8 mouse cellular contexts compared by ENCODE assay signal in genomic region chr10:45045268-45045928, GRCm38 (mm10). TPM values are rescaled to one million over a fixed set of nuclear protein-coding genes. Genes with fewer than 3 reads are reported as not detected.
A peak's percentile ranks its signal among the peaks of the same experiment; 100 is the strongest.
DNase-seq lines count a peak whose midpoint lies in the region; ATAC-seq and TF ChIP-seq lines count a peak whose summit lies in the region.

No protein-coding gene starts in this region.

- TF ChIP-seq EP300 in heart, adult 2 months (IDR thresholded peaks at IDR 0.05; ENCODE audit: insufficient read depth, low read depth, low read length) = 0 out of 2 replicates have a peak, but pooled peaks have one; percentile 35

- DNase-seq in heart, adult 2 months = peak; percentile 61 to 78
- DNase-seq in heart, postnatal 25 days (ENCODE audit: low spot score) = no peak
- peak; percentile 30 for DNase-seq in gastrocnemius, postnatal 25 days
- peak; percentile 80 for DNase-seq in kidney, adult 2 months
- DNase-seq in limb, embryonic 14.5 days (ENCODE audit: low spot score) = peak; percentile 73
- peak; percentile 82 for DNase-seq in naive thymus-derived CD4-positive, alpha-beta T cell, adult 2 months (ENCODE audit: low read depth)
- DNase-seq in spleen, postnatal 36 days (ENCODE audit: low spot score in 2 of 2) = peak; percentile 54 to 65

- H3K9ac ChIP-seq in heart, adult 2 months (ENCODE audit: low read depth, low read length) = 0 out of 2 replicates have a peak overlapping the region, but pooled peaks have one; percentile 25
- H3K9ac ChIP-seq in limb, embryonic 14.5 days (ENCODE audit: low read depth, low read length, severe bottlenecking) = no peak overlapping the region

- H3K4me2 ChIP-seq in limb, embryonic 14.5 days (replicated peaks; ENCODE audit: low read depth, low read length, severe bottlenecking) = peak overlapping the region; percentile 13

- TF ChIP-seq CTCF in heart, adult 2 months (IDR thresholded peaks at IDR 0.05) = peak; percentile 84
- peak; percentile 82 for TF ChIP-seq CTCF in kidney, adult 2 months (conservative IDR thresholded peaks at IDR 0.05; ENCODE audit: insufficient read depth, insufficient read length, low read depth, low read length)

- H3K36me3 ChIP-seq in heart, adult 2 months (ENCODE audit: control insufficient read depth, insufficient read depth, low read length) = no peaks in the 10 kb centered on the region; the same call in 1 of the 2 replicates
- H3K36me3 ChIP-seq in kidney, adult 2 months (ENCODE audit: control insufficient read depth, insufficient read depth, low read length) = no peaks in the 10 kb centered on the region
- no peaks in the 10 kb centered on the region for H3K36me3 ChIP-seq in limb, embryonic 14.5 days (ENCODE audit: control insufficient read depth, insufficient read depth, low read length)

- WGBS in heart, adult 2 months = 21% methylated on average over 12 of the region's 12 CpGs
- WGBS in kidney, adult 2 months = 23% methylated on average over 12 of the region's 12 CpGs
- 22% methylated on average over 12 of the region's 12 CpGs for WGBS in limb, embryonic 14.5 days

- peak; percentile 83 for ATAC-seq in common myeloid progenitor, adult 5-6 weeks (replicated peaks; ENCODE audit: low read depth, poor library complexity, severe bottlenecking)
- ATAC-seq in limb, embryonic 14.5 days (ENCODE audit: low FRiP score, low read depth) = no peak; the same call in 1 of the 2 replicates

- H3K27me3 ChIP-seq in heart, adult 2 months (ENCODE audit: control insufficient read depth, insufficient read depth, low read length) = no peaks in the 10 kb centered on the region
- H3K27me3 ChIP-seq in kidney, adult 2 months (replicated peaks; ENCODE audit: control insufficient read depth, insufficient read depth, low read length) = no peaks in the 10 kb centered on the region
- H3K27me3 ChIP-seq in limb, embryonic 14.5 days (ENCODE audit: control insufficient read depth, insufficient read depth, low read length) = no peaks in the 10 kb centered on the region

- H3K79me2 ChIP-seq in heart, adult 2 months (replicated peaks; ENCODE audit: control insufficient read depth, insufficient read depth, low read length) = no peaks in the 10 kb centered on the region

- no peaks in the 10 kb centered on the region for H3K9me3 ChIP-seq in limb, embryonic 14.5 days (ENCODE audit: control insufficient read depth, low read length)

- no peak overlapping the region for H3K27ac ChIP-seq in heart, adult 2 months
- no peak overlapping the region for H3K27ac ChIP-seq in kidney, adult 2 months (ENCODE audit: insufficient read depth, low read depth, low read length)
- H3K27ac ChIP-seq in limb, embryonic 14.5 days (replicated peaks; ENCODE audit: low read depth, low read length) = no peak overlapping the region

- H3K4me3 ChIP-seq in heart, adult 2 months = no peak overlapping the region
- H3K4me3 ChIP-seq in kidney, adult 2 months (ENCODE audit: insufficient read depth, low read depth, low read length) = no peak overlapping the region
- H3K4me3 ChIP-seq in limb, embryonic 14.5 days (replicated peaks; ENCODE audit: low read length) = no peak overlapping the region

- TF ChIP-seq POLR2A in heart, adult 2 months (IDR thresholded peaks at IDR 0.05; ENCODE audit: insufficient read depth, low read depth, low read length) = no peak
- TF ChIP-seq POLR2A in kidney, adult 2 months (IDR thresholded peaks at IDR 0.05; ENCODE audit: low read depth, low read length) = no peak
- no peak for TF ChIP-seq POLR2A in limb, embryonic 14.5 days (IDR thresholded peaks at IDR 0.05; ENCODE audit: borderline replicate concordance, extremely low read depth, insufficient read depth, insufficient read length)

- intact Hi-C loops in heart, adult 2 months (cut with DNase I) = loop anchor here (1.0 to 10.0 kb wide), 3 partner anchors 585 to 753 kb away; no protein-coding TSS in a partner anchor
- intact Hi-C loops in heart, postnatal 25 days (cut with DNase I) = loop anchor here (2.0 to 5.0 kb wide), 3 partner anchors 45 to 755 kb away; no protein-coding TSS in a partner anchor

- H3K4me1 ChIP-seq in heart, adult 2 months (ENCODE audit: control insufficient read depth, insufficient read depth, low read length) = peaks cover 9% of the 10 kb centered on the region
- H3K4me1 ChIP-seq in kidney, adult 2 months (ENCODE audit: control insufficient read depth, insufficient read depth, low read length) = 0 out of 2 replicates have a peak, but pooled peaks cover 3% of the 10 kb centered on the region
- H3K4me1 ChIP-seq in limb, embryonic 14.5 days (ENCODE audit: control insufficient read depth, insufficient read depth, low read length) = no peaks in the 10 kb centered on the region; the same call in 1 of the 2 replicates

RNA-seq across cellular contexts. Expression of gene Prep, which starts 21.6 kb away (rescaled TPM):
- total RNA-seq in heart, adult 2 months (2021) = 10 to 100 TPM; 12.1 to 13.8 TPM
- 7.9 and 11.8 TPM in 2 replicates for polyA plus RNA-seq in heart, adult 2 months (2012; rRNA removed)
- total RNA-seq in heart, postnatal 25 days (2021) = 10 to 100 TPM; 15.5 to 16.5 TPM
- total RNA-seq in common myeloid progenitor, adult 5-6 weeks (2017) = 14.4 and 15.0 TPM in 2 replicates
- total RNA-seq in gastrocnemius, postnatal 25 days (2021) = 1 to 10 TPM; 7.0 to 7.3 TPM
- 6.6 and 7.0 TPM in 2 replicates for polyA plus RNA-seq in kidney, adult 2 months (2012; rRNA removed)
- 14.8 and 15.1 TPM in 2 replicates for polyA plus RNA-seq in limb, embryonic 14.5 days (2012; rRNA removed)
- 18.8 and 19.9 TPM in 2 replicates for polyA plus RNA-seq in limb, embryonic 14.5 days (2014; fragmentation: Nextera tagmentation; extraction: Ambion mirVana)
